In the genomic region with DNA sequence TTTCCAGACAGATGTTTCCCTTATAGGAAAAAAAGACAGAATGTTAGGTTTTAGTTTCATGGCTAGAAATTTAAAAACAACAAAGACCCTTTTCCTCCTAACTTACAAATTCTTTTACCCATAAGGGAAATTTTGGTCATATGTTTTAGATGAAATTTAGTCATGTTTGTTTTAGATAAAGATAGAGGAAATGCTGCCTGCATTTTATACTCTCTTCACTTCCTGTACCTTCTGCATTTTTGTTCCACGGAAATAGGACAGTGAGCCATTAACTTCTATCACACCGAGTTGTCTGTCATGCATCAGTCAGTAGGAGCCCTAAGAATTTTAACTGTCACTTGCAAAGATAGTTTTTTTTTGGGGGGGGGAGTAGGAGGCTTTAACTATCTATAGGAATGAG, we compare ENCODE assay signal across 24 mouse cellular contexts. TPM values are rescaled to one million over a fixed set of nuclear protein-coding genes. Genes with fewer than 3 reads are reported as not detected.
DNase-seq lines count a peak whose midpoint lies in the region; ATAC-seq and TF ChIP-seq lines count a peak whose summit lies in the region.
"Had no signal": no experiment of that assay in that cellular context is flagged by ENCODE, and none has a peak within 500 bp of the region (broad histone marks: within the 10 kb centered on the region; RNA-seq: fewer than 3 reads in every experiment).

No protein-coding gene starts in this region.

- H3K27ac ChIP-seq in intestine, embryonic 16.5 days (ENCODE audit: low read length): peak overlapping the region; percentile 48; the same call in 1 of the 2 replicates
- no peak overlapping the region for H3K27ac ChIP-seq in intestine, embryonic 15.5 days
- H3K27ac ChIP-seq in liver, postnatal 0 days (ENCODE audit: low read depth): peak overlapping the region; percentile 55; the same call in 1 of the 2 replicates
- H3K27ac ChIP-seq in small intestine, adult 2 months (ENCODE audit: insufficient read depth, low read depth, low read length): peak overlapping the region; percentile 46
- H3K27ac ChIP-seq: embryonic facial prominence, embryonic 10.5 days; embryonic facial prominence, embryonic 12.5 days had no signal

- no peaks in the 10 kb centered on the region for H3K4me1 ChIP-seq in intestine, embryonic 16.5 days (ENCODE audit: control insufficient read depth, insufficient read depth, low read length)
- H3K4me1 ChIP-seq in intestine, embryonic 15.5 days (replicated peaks): no peaks in the 10 kb centered on the region
- H3K4me1 ChIP-seq in liver, postnatal 0 days (ENCODE audit: insufficient read depth): no peaks in the 10 kb centered on the region
- 0 out of 2 replicates have a peak, but pooled peaks cover 2% of the 10 kb centered on the region for H3K4me1 ChIP-seq in small intestine, adult 2 months (ENCODE audit: control insufficient read depth, insufficient read depth, insufficient read length, low read length)
- H3K4me1 ChIP-seq: embryonic facial prominence, embryonic 10.5 days; embryonic facial prominence, embryonic 12.5 days had no signal

- 40% methylated on average over 2 of the region's 2 CpGs for WGBS in intestine, embryonic 16.5 days
- 56% methylated on average over 2 of the region's 2 CpGs for WGBS in intestine, embryonic 15.5 days
- 39% methylated on average over 2 of the region's 2 CpGs for WGBS in liver, postnatal 0 days (ENCODE audit: insufficient replicate concordance)
- 13% methylated on average over 2 of the region's 2 CpGs for WGBS in small intestine, adult 2 months

- 0 out of 2 replicates have a peak, but pooled peaks have one; percentile 1 for ATAC-seq in intestine, embryonic 16.5 days
- ATAC-seq in intestine, embryonic 15.5 days: no peak
- ATAC-seq in liver, postnatal 0 days: no peak
- ATAC-seq: activated CD4-positive, CD25-positive, alpha-beta regulatory T cell, adult 4 months; forebrain, embryonic 14.5 days; forebrain, embryonic 16.5 days; Patski had no signal

- no peak for TF ChIP-seq EP300 in liver, postnatal 0 days (IDR thresholded peaks at IDR 0.05; ENCODE audit: low read depth)

- H3K4me2 ChIP-seq in intestine, embryonic 16.5 days (ENCODE audit: low read depth, low read length): no peak overlapping the region
- no peak overlapping the region for H3K4me2 ChIP-seq in intestine, embryonic 15.5 days (replicated peaks)
- 0 out of 2 replicates have a peak overlapping the region, but pooled peaks have one; percentile 22 for H3K4me2 ChIP-seq in liver, postnatal 0 days (ENCODE audit: low read depth, low read length)
- H3K4me2 ChIP-seq: embryonic facial prominence, embryonic 12.5 days had no signal

- no peak for TF ChIP-seq CTCF in liver, postnatal 0 days (IDR thresholded peaks at IDR 0.05; ENCODE audit: low read depth)
- TF ChIP-seq CTCF in small intestine, adult 2 months (IDR thresholded peaks at IDR 0.05; ENCODE audit: extremely low read depth, insufficient read length, insufficient replicate concordance, low read depth, low read length): no peak

- TF ChIP-seq POLR2A in small intestine, adult 2 months (IDR thresholded peaks at IDR 0.05; ENCODE audit: low read depth, low read length): no peak

- no peaks in the 10 kb centered on the region for H3K9me3 ChIP-seq in intestine, embryonic 16.5 days (ENCODE audit: control insufficient read depth, low read length)
- no peaks in the 10 kb centered on the region for H3K9me3 ChIP-seq in intestine, embryonic 15.5 days
- H3K9me3 ChIP-seq in liver, postnatal 0 days (ENCODE audit: low read length): no peaks in the 10 kb centered on the region
- H3K9me3 ChIP-seq: embryonic facial prominence, embryonic 10.5 days; embryonic facial prominence, embryonic 12.5 days had no signal

- H3K36me3 ChIP-seq in intestine, embryonic 16.5 days (ENCODE audit: control insufficient read depth, insufficient read depth, low read length): no peaks in the 10 kb centered on the region
- no peaks in the 10 kb centered on the region for H3K36me3 ChIP-seq in intestine, embryonic 15.5 days
- H3K36me3 ChIP-seq in liver, postnatal 0 days (replicated peaks; ENCODE audit: insufficient read depth, low read length): no peaks in the 10 kb centered on the region
- H3K36me3 ChIP-seq in small intestine, adult 2 months (ENCODE audit: control insufficient read depth, insufficient read depth, low read length): peaks cover 2% of the 10 kb centered on the region; the same call in 1 of the 2 replicates
- H3K36me3 ChIP-seq: embryonic facial prominence, embryonic 10.5 days; embryonic facial prominence, embryonic 12.5 days had no signal

- no peak overlapping the region for H3K9ac ChIP-seq in intestine, embryonic 16.5 days (ENCODE audit: low read depth, low read length)
- H3K9ac ChIP-seq in intestine, embryonic 15.5 days: no peak overlapping the region
- H3K9ac ChIP-seq in liver, postnatal 0 days (replicated peaks): no peak overlapping the region
- H3K9ac ChIP-seq: embryonic facial prominence, embryonic 12.5 days had no signal

- no peak overlapping the region for H3K4me3 ChIP-seq in intestine, embryonic 16.5 days (ENCODE audit: low read length)
- no peak overlapping the region for H3K4me3 ChIP-seq in intestine, embryonic 15.5 days (replicated peaks)
- H3K4me3 ChIP-seq in liver, postnatal 0 days (ENCODE audit: low read depth, low read length): no peak overlapping the region
- no peak overlapping the region for H3K4me3 ChIP-seq in small intestine, adult 2 months (ENCODE audit: low read depth, low read length)
- H3K4me3 ChIP-seq: embryonic facial prominence, embryonic 10.5 days; embryonic facial prominence, embryonic 12.5 days had no signal

- DNase-seq in liver, postnatal 0 days: no peak
- DNase-seq in liver (no peak), MEL-GATA-1-ER (ENCODE audit: extremely low read depth, low read depth) (peak; percentile 24)
- DNase-seq in B cell, adult 2 months: no peak
- DNase-seq in embryo, embryonic 9.5 days (ENCODE audit: extremely low spot score): no peak
- DNase-seq: adrenal gland, adult 8-10 months; adrenal gland, postnatal 14 days; adrenal gland, postnatal 36 days; cerebellum, adult 11 months; cerebellum, adult 18-20 months; cerebellum, adult 8-10 months; cerebellum, adult 9-11 months; cerebellum, postnatal 14 days; cerebellum, postnatal 36 days; embryo, embryonic 11 days had no signal

- H3K27me3 ChIP-seq in intestine, embryonic 16.5 days (replicated peaks; ENCODE audit: control insufficient read depth, insufficient read depth, low read length): 0 out of 2 replicates have a peak, but pooled peaks cover 2% of the 10 kb centered on the region
- H3K27me3 ChIP-seq in intestine, embryonic 15.5 days (replicated peaks): no peaks in the 10 kb centered on the region
- H3K27me3 ChIP-seq in liver, postnatal 0 days (ENCODE audit: insufficient read depth, low read length): no peaks in the 10 kb centered on the region
- no peaks in the 10 kb centered on the region for H3K27me3 ChIP-seq in small intestine, adult 2 months (ENCODE audit: control insufficient read depth, insufficient read depth, low read length)
- H3K27me3 ChIP-seq: embryonic facial prominence, embryonic 12.5 days had no signal

RNA-seq across cellular contexts. Expression of a gene that starts 45.1 kb away (rescaled TPM):
- 2.6 and 2.8 TPM in 2 replicates for polyA plus RNA-seq in intestine, embryonic 16.5 days (2015; fragmentation: Nextera tagmentation; extraction: Ambion mirVana)
- 3.0 and 3.4 TPM in 2 replicates for polyA plus RNA-seq in intestine, embryonic 15.5 days (2015; fragmentation: Nextera tagmentation; extraction: Ambion mirVana)
- polyA plus RNA-seq in liver, postnatal 0 days (2015; fragmentation: Nextera tagmentation; extraction: Ambion mirVana): 0.81 and 0.93 TPM in 2 replicates
- polyA plus RNA-seq in small intestine, adult 2 months (2012; rRNA removed): 0.46 and 0.65 TPM in 2 replicates
